Mouse (Mus musculus): Measurements from ENCODE around the gene Trpm6.

DNA sequence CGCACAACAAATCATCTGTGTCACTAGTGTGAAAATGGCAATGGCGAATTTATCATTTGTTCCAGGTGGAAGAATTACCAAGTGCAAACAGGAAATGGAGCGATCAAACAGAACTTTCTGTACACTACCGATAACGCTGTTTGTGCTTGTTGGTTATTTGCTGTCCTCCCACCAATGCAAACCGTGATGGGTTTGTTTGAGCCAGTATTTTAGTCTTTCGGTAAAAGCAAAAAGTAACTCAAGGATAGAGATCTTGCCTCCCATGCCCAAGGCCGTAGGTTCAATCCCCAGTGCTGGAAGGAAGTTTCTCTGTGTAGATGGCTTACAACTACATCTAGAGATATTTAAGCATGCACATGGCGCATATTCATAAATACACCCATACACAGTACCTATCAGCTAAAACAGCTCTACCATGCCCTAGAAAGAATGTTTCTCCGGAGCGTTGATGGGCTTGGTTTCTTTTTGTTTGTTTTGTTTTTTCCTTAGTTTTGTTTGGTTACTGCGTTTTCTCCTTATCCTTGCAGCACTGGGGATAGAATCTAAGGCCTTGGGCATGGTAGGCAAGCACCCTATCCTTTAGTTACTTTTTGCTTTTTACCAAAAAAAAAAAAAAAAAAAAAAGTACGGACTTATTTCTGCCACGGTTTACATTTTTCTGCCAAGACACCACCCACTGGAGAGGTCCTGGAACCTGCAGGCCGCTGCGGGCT is 37.5 kb upstream of the Trpm6 start:
- TF ChIP-seq CTCF (IDR thresholded peaks at IDR 0.05; ENCODE audit: low read depth) (no peak), EP300 (optimal IDR thresholded peaks at IDR 0.05) (no peak)

Data from stomach, postnatal 0 days (tissue).